Mouse (Mus musculus): ENCODE results near the gene Hoxb4.

Hoxb4 gene

GRCm38 (mm10) chr11:96298895-96299667 lies 19.0 kb upstream of the Hoxb4 start:
- no peak for DNase-seq (ENCODE audit: low spot score in 2 of 2)

- no peak for DNase-seq (ENCODE audit: low spot score in 2 of 2)
Measured at GRCm38 (mm10) chr11:96299781-96300180, 18.3 kb upstream of the Hoxb4 start.

- no peak for DNase-seq (ENCODE audit: low spot score in 2 of 2)
Measured at GRCm38 (mm10) chr11:96300354-96301063, 17.6 kb upstream of the Hoxb4 start.

GRCm38 (mm10) chr11:96301064-96301431 lies 17.0 kb upstream of the Hoxb4 start:
- DNase-seq (ENCODE audit: low spot score in 2 of 2) = no peak

GRCm38 (mm10) chr11:96301837-96302236 lies 16.2 kb upstream of the Hoxb4 start:
- DNase-seq (ENCODE audit: low spot score in 2 of 2) = no peak

GRCm38 (mm10) chr11:96302381-96303150 lies 15.5 kb upstream of the Hoxb4 start:
- DNase-seq (ENCODE audit: low spot score in 2 of 2) = no peak

- peak; percentile 71 to 81 for DNase-seq (ENCODE audit: low spot score in 2 of 2)
Measured at GRCm38 (mm10) chr11:96303151-96304099, 14.6 kb upstream of the Hoxb4 start, which contains the start of gene Hoxb5. Gene Hoxb5 (plus strand): TSS chr11:96303336.

- no peak for DNase-seq (ENCODE audit: low spot score in 2 of 2)
Measured at GRCm38 (mm10) chr11:96304381-96305195, 13.5 kb upstream of the Hoxb4 start.

- DNase-seq (ENCODE audit: low spot score in 2 of 2) = no peak
Measured at GRCm38 (mm10) chr11:96305505-96306182, 12.4 kb upstream of the Hoxb4 start.

GRCm38 (mm10) chr11:96306183-96306907 lies 11.7 kb upstream of the Hoxb4 start:
- DNase-seq (ENCODE audit: low spot score in 2 of 2) = no peak

- no peak for DNase-seq (ENCODE audit: low spot score in 2 of 2)
Measured at GRCm38 (mm10) chr11:96306908-96307269, 11.2 kb upstream of the Hoxb4 start.

GRCm38 (mm10) chr11:96308763-96309162 lies 9.3 kb upstream of the Hoxb4 start:
- no peak for DNase-seq (ENCODE audit: low spot score in 2 of 2)

- no peak for DNase-seq (ENCODE audit: low spot score in 2 of 2)
Measured at GRCm38 (mm10) chr11:96309288-96309687, 8.8 kb upstream of the Hoxb4 start.

- no peak for DNase-seq (ENCODE audit: low spot score in 2 of 2)
Measured at GRCm38 (mm10) chr11:96310183-96310938, 7.7 kb upstream of the Hoxb4 start.

GRCm38 (mm10) chr11:96311097-96311496 lies 7.0 kb upstream of the Hoxb4 start:
- no peak for DNase-seq (ENCODE audit: low spot score in 2 of 2)

- peak; percentile 35 to 52 for DNase-seq (ENCODE audit: low spot score in 2 of 2)
Measured at GRCm38 (mm10) chr11:96311520-96312417, 6.3 kb upstream of the Hoxb4 start.

GRCm38 (mm10) chr11:96313134-96313533 lies 4.9 kb upstream of the Hoxb4 start:
- DNase-seq (ENCODE audit: low spot score in 2 of 2) = no peak
